Mouse (Mus musculus): ENCODE measurements around the gene BC035044.

- TF ChIP-seq POLR2A (IDR thresholded peaks at IDR 0.05; ENCODE audit: borderline replicate concordance, control insufficient read depth, low read depth, low read length) (no peak), CTCF (IDR thresholded peaks at IDR 0.05; ENCODE audit: control insufficient read depth, insufficient read depth, low read length) (no peak)
Observed at GRCm38 (mm10) chr6:128857976-128858375, 33.0 kb downstream of the BC035044 start.

Measured in bone marrow, adult 2 months (tissue).